Mouse (Mus musculus) ovary, postnatal 14 days (tissue): ENCODE measurements at regions not wholly inside any gene's neighbourhood (a gene's known extent, or its start where the extent isn't known, plus 50 kb on each side); places are given as distances from the start of the nearest gene placed in this dataset.
A peak's percentile ranks its signal among the peaks of the same experiment; 100 is the strongest.

ENCODE experiments used
- DNase-seq: peaks from one replicate; pipeline ENCODE4 v3.0.0; 2022; ENCODE audit warnings: low spot score

DNA sequence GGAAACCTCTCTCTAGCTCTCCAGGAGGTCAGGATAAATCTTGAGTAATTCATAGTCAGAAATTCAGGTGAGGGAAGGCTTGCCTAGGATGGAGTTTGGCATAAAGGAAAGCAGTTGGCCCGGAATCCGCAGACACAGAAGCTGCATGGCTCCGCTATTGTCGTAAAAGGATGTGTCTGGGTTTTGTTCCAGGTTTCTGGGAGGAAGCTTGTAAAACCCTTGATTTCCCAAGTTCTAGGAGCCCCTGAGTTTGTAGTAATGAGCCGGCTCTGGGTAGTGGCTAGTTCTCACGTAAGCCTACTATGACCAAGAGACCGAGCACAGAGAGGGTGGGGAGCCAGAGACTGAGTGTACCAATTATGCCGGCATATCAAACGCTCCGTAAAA lies 52.7 kb upstream of the Gm21915 start:
- DNase-seq: no peak

GRCm38 (mm10) chr9:40617036-40617675 lies 53.3 kb upstream of the Gm21915 start:
- no peak for DNase-seq

GRCm38 (mm10) chr9:40616426-40617035 lies 53.9 kb upstream of the Gm21915 start:
- DNase-seq: peak; percentile 59

GRCm38 (mm10) chr9:40615891-40616290 lies 54.5 kb upstream of the Gm21915 start:
- no peak for DNase-seq

GRCm38 (mm10) chr9:40614071-40614470 lies 56.3 kb upstream of the Gm21915 start:
- no peak for DNase-seq

DNA sequence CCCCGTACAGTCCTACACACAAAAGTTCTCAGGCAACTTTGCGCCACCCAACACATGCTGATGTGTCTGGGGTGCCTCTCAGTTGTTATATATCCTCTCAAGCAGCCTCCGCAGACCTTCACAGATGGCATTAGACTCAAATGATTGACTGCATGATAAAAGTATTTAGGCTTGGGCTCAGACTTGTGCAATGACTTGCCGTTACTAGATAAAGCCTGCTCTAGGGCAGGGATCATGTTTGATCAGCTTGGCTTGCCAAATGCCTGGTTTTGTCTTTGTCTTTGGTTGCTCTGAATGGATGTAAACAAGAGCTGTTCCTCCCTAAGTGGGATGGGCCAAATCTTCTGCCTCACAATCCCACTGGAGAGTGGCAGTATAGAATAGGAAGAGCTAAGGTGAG lies 57.2 kb upstream of the Gm21915 start:
- DNase-seq: no peak

- no peak for DNase-seq
These were observed 57.7 kb upstream of the Gm21915 start for GRCm38 (mm10) chr9:40612755-40613154.

DNA sequence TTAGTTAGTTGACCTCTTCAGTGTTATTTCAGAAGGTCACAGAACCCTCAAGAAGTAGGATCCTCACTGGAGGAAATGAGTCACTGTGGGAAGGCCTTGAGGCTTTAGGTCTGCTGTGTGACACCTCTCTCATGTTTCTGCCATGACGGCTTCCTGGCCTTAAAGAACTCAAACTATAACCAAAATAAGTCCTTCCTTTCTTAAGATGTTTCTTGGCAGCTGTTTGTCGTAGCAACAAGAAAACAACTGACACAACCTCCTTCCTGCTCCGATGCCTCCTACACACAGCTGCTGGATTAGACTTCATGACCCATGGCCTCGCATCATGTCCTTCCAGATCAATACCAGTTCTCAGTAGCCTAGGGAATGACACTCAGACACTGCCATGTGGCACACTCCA lies 58.1 kb upstream of the Gm21915 start:
- DNase-seq: no peak

- DNase-seq: no peak
These were observed 58.8 kb upstream of the Gm21915 start for GRCm38 (mm10) chr9:40611626-40612025.

GRCm38 (mm10) chr9:40608596-40608995 lies 61.8 kb upstream of the Gm21915 start:
- no peak for DNase-seq

- no peak for DNase-seq
These were observed 62.5 kb upstream of the Gm21915 start for GRCm38 (mm10) chr9:40607941-40608340.

DNA sequence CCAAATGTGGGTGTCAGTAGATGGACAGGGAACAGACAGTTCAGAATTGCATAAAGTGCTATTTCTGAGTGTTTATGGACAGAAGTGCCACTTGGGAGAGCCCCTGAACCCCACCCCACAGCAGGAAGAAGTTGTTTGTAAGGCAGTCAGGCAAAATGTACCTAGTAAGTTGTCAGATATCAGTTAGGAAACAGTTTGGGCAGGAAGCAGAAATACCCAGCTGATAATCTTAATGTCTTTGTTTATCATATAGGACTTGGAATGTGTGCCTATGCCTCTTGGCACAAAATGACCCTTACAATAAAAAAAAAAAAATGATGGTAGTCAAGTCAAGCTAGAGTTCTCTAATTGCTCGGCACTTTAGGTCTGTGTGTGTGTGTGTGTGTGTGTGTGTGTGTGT lies 66.9 kb upstream of the Gm21915 start:
- DNase-seq: no peak

- DNase-seq: no peak
These were observed 67.2 kb upstream of the Gramd1b start for GRCm38 (mm10) chr9:40598431-40598831.

- DNase-seq: no peak
These were observed 56.2 kb upstream of the Gramd1b start for GRCm38 (mm10) chr9:40587421-40587820.

GRCm38 (mm10) chr9:40586581-40586980 lies 55.4 kb upstream of the Gramd1b start:
- no peak for DNase-seq

GRCm38 (mm10) chr9:40583554-40583953 lies 52.4 kb upstream of the Gramd1b start:
- peak; percentile 79 for DNase-seq

DNA sequence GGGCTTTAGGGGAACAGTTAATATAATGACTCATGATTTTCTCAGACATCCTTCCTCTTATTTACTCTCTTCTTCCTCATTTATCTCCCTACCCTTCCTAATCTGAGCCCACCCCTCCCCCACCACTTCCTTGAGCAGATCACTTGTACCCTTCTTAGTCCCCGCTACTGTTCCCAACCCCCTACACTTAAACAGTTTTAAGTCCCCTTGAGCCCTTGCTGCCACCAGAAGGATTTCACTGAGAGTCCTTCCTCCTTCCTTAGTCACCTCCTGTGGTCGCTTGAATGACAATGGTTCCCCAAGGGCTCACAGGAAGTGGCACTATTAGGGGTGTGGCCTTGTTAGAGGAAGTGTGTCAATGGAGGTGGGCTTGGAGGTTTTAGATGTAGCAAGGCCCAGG lies 50.7 kb upstream of the Gramd1b start:
- no peak for DNase-seq
